Mouse (Mus musculus) T-helper 1 cell (primary cell): Measurements from ENCODE around the gene Lama4.

ENCODE experiments used
- in situ Hi-C: fragments of 300-600 bp; cut with MboI, MseI; formaldehyde crosslinking; loops from one replicate; pipeline ENCODE4 v1.15.1; 2025; ENCODE audit warnings: high pct_unique_total_duplicates

The Lama4 gene

DNA sequence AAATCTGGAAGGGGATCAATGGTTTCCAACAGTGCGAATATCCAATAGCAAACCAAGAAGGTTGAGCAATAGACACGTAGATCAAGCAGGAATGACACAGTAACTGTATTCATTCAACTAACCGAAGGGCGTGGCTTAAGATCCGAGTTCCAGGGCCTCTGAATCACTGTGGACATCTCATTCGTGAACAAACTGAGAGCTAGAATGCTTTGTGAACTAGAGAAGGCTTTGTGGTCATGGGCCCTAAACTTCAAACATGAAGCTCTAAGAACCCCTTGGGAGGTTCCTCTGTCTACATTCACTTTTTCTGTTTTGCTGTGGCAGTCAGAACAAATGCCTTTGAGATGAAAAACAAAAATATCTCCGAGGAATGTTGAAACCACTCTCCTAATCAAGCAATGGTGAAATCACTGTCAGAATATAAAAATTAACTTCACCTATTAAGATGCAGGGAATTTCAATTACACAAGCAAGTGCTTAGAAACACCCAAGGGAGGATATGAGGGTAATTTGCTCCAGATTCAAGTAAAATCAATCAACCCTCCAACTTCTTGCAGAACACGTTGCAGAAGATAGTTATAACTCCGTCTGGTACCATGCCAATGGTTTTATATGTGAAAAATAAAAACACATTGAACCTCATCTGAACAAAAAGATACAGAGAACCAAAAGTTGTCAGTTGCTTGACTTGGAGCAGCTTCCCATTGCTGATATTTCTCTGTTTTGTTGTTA, 29.6 kb downstream of the Lama4 start:
- in situ Hi-C loops: no loop called here

DNA sequence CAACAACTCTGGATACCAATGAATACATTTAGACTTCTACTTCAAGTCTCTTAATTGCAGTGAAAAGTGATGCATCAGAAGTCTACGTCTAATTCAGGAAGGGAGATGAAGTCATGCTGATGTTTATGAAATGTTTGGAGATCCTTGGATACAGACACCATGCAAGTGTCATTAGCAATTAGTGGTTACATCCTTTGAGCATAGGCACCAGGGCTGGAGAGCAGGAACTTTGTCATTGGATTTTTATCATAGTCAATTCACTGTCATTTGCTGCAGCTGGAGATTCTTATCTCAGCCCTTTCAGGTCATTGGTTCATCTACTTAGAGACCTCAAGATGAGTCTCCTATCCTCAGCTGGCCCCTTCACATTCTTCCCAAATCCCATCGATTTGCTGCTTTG, 30.6 kb downstream of the Lama4 start:
- in situ Hi-C loops: no loop called here

DNA sequence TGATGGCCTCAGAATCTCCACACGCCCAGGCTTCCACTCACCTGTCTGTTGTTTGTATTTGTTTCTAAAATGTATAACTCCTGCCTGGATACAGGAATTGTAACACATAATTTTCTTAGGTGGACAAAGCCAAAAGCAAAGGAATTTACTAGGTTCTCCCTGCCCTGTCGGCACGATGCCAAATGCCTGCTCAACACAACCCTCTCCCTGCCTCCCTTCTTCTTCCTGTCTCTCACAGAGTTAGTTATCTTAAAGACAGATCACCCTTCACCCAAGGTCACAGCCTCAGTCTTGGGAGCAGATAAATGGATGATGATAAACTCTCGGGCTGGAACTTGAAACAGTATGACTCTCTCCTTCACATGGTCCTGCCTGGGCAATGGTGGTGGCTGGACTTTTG, 35.6 kb downstream of the Lama4 start:
- in situ Hi-C loops: no loop called here

DNA sequence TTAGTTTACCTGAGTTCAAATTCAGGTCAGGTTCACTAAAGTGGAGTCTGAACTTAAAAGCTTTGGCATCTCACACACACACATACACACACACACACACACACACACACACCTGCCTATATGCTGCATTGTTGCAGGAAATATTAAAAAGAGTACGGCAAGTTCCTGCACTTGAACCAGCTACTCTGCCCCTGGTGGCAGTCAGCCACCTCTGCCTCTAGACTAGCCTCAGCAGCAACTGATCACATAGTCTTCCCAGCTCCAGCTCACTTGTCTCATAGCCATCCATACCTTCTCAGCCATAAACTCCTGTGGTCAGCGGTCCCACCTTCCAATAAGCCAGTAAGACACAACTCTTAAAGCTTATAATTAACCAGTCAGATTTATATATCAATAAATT, 37.2 kb downstream of the Lama4 start:
- in situ Hi-C loops: no loop called here

DNA sequence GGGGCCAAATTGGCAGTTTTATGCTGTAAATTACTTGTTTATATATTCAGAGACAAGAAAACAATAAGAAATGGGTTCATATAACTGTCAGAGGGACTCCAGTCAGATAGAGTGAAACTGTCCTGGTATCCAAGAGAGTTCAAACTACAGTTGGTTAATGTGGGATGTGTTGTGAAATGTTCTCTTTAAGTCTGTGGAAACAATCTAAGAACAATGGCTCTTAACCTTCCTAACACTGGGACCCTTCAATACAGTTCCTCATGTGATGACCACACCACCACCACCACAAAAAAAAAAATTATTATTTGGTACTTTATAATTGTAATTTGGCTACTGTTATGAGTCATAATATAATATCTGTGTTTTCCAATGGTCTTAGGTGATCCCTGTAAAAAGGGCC, 38.2 kb downstream of the Lama4 start:
- in situ Hi-C loops: no loop called here

DNA sequence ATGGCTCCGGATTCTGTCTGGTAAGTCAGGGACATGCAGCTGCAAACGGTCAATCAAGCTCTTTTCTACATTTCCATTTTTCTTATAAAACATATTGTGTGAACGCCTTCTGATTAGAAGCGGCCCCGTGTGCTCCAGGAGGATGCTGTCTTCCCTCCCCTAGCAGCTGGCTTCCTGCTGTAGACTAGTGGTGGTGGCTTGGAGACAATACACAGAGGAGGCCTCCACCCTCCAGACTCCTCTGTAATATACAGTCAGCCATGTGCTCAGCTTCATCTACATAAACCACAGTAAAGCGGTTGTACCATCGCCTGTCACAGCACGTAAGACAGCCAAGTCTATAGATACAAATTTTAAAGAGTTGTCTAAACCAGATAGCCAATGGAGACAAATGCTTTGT, 40.2 kb downstream of the Lama4 start:
- in situ Hi-C loops: no loop called here

DNA sequence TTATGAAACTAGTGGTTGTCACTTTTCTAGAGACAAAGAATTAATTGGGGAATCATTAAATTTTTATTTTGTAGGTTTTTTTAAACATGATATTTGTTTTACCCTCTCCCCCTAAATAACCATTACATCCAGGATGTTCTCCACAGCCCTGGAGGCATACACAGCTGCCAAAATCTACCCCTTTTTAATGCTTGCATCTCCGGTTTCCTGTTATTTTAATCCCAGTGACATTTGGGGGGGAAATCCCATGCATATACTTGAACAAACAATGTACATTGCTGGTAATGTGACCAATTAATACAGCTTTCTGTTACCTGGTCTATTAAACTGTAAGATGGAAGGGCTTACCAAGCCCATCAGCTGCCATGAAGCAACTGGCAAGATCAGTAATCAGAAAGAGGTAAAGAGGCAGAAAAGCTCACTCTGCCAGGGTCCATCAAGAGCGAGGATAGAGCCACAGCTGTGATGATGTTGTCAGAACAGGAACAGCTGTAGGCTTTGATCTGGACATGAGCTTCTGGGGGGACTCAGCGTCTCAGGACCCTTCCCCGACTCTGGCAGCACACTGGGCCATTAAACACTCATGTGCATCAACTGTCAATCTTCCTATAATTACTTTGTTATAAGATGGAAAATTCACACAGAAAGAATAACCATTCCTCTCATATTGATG, 41.3 kb downstream of the Lama4 start:
- in situ Hi-C loops: no loop called here

DNA sequence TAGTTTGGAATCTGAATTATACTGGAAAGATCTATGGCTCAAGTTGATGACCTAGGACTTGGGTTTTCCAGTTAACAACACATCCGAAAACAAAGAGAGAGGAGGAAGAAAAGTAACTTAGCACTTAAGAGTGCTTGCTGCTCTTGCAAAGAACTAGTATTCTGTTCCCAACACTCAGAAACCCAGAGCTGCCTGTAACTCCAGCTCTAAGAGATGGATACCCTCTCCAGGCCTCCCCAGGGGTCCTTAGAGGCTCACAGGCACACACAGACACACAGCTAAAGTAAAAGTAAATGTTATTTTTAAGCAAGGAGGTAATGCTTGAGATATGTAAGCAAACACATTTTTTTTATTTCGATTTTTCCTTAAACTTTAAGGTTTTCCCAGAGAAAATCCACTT, 49.5 kb downstream of the Lama4 start:
- in situ Hi-C loops: no loop called here

DNA sequence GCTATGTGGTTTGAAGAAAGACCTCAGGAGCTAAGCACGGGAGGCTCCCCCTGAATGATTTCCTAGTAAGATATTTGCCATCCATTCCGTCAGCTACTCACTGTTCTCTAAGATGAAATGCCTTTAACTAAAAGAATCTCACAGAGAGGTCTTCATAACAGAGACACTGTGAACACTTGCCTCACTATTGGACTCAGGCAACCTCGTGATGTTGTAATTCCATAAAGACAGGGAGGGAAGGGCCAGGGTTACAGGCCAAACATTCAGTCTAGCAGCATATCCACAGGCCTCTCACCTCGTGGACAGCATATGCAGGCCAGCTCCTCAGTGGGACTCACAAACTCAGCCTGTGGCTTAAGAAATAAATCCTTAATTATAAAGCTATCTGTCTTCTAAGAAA, 52.7 kb downstream of the Lama4 start:
- in situ Hi-C loops: no loop called here

DNA sequence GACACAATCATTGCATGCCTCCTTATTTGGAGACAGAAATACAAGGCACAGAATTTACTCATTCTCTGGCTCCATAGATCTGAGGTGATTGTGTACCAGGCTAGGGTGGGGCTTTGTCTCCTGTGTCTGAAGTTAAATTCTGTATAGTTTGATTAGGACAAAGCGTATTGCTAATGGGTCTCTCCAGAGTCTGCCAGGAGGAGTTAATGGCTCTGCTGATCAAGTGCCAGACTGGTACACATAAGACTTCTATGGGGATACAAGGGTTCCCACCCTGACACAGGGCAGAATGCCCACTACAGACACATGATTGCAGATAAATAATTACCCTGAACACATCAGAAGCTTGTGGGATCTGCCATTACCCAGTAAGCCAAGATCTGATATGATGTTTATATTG, 53.3 kb downstream of the Lama4 start:
- in situ Hi-C loops: no loop called here

DNA sequence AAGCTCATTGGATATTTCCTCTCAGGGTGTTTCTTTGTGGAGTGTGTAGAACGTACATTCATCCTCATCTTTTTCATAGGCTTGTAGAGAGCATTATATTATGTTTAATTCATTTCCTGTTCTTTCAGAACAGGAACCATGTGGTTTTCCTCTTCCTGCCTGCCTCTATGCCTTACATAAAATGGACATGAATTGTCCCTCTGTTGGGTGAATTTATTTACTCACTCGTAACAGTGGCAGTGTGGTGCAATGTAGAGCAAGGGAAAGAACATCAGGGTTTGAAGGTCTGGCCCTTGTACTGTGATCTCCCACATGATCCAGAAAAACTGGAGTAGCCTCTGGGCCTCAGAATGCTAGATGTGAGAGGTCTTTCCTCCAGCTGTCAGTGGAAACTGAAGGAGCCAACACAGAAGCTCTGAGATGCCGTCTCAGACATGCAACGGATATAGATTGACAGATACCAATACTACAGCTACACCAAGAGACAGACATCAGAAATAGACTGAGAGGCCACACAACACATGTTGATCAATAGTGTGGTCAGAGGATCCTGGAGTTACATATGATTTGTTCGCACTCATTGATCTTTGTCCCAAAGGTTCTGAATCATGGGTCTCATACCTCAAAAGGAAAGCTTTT, 58.4 kb downstream of the Lama4 start:
- in situ Hi-C loops: no loop called here

DNA sequence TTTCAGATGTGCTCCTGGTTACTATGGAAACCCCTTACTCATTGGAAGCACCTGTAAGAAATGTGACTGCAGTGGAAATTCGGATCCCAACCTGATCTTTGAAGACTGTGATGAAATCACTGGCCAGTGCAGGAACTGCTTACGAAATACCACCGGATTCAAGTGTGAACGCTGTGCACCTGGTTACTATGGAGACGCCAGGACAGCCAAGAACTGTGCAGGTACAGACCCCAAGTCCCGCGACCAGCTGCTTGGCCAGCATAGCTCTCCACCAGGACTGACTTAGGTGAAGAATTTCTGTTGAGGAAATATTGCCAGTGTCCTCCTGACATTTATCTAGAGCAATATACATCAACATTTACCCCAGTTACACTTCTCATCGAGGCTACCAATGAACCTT, 61.2 kb downstream of the Lama4 start:
- in situ Hi-C loops: no loop called here

DNA sequence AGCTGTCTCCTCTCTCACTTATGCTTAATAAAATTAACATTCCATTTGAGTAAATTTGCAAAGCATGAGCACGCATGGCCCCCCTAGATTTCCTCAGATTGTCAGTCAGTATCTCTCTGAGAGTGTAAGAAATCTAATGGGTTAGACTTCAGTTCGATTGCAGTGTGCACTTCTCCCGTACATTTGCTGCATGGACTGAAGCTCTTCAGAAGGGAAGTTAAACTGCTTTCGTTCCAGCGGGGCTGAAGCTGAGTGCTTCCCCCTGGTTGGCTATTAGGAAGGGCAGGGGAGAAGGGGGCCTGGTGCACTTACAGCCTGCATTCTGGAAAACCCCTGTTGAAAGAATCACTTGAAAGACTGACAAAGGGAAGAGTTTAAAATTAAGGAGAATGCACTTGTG, 61.7 kb downstream of the Lama4 start:
- in situ Hi-C loops: no loop called here

DNA sequence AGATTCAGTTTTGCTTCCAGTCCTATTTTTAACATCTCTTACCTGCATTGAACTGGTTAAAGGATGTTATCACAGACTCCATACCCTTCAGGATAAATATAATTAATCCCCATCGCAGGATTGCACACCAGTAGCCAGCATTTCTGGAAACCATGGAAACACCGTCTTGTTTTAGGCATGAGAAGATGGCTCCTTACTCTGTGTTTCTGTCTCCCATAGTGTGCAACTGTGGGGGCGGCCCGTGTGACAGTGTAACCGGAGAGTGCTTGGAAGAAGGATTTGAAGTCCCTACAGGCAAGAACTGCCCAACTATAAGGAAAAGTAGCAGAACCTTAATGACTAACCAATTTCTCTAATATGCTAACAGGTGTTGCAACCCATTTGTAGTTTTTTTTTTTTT, 63.1 kb downstream of the Lama4 start:
- in situ Hi-C loops: no loop called here

DNA sequence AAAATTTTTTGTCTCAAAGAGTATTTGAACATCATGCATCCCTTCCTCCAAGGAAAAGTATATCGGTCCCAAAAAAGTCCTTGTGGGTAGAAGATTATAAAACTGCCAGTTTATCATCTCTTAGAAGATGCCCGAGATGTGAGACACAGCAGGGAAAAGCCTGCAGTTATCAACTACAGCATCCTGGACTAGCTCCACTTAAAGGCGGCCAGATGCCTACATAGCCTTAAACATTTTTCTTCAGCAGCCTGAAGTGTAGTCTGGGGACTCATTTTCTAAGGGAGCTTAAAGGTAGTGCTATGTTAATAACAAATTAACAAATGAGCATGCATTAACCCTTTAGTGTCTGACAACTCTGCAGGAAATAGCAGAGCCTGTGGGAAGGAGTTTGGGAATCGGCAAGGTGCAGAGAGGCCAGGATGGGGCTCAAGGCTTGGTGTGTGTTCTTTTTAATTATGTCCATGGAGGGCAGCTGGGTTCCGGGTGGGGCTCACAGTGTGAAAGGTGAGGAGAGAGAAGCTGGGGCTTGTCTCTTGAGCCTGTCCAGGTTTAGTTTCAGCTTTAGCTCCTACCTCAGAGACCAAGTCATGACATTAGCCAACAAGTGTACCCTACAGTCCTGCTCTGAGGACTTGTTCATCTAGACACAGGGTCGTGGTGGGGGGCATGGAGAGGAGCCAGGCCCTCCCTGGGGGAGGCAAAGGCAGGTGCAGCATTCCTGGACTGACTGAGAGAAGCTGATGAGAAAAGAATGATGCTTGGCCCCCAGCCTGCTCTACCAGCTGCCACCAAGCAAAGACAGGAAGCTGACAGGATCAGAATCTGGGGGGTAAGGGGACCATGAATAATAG, 64.2 kb downstream of the Lama4 start:
- in situ Hi-C loops: no loop called here

DNA sequence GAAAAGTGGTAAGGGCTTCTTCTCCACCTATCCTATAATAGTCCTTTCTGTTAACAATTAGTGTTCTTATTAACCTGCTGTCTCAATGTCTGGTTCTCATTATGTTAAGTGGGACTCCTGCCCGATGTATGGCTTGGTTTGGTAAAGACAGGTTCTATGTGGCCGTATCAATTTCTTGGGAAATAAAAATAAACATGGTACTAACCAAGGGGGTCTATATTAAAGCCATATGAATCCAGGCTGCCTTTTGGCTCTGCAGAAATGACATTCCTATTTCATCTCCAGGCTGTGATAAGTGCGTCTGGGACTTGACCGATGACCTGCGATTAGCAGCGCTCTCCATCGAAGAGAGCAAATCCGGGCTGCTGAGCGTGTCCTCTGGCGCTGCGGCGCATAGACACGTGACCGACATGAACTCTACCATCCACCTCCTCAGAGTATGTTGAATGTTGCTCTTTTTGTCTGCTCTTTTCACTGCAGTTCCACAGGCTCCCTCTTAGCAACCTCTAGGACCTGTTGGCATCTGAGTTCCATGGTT, 64.9 kb downstream of the Lama4 start:
- in situ Hi-C loops: no loop called here

DNA sequence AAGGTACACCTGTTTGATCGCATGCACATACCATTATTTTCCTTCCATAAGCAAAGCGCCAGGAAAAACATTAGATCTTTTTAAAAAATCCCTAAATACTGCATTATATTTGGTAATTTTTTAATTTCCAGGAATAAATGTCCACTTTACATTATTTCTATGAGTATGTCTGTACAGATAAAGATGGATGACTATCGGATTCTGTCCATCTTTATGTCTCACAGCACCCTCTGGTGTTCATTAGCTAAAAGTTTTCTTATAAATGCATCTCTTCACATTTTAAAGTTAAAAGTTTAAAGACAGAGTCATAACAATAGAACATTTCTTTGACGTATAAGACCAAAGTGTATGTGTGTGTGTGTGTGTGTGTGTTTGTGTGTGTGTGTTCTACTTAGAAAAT, 74.2 kb downstream of the Lama4 start:
- in situ Hi-C loops: loop anchor here (5.0 kb wide), 1 partner anchor 167 kb away; no protein-coding TSS in a partner anchor

DNA sequence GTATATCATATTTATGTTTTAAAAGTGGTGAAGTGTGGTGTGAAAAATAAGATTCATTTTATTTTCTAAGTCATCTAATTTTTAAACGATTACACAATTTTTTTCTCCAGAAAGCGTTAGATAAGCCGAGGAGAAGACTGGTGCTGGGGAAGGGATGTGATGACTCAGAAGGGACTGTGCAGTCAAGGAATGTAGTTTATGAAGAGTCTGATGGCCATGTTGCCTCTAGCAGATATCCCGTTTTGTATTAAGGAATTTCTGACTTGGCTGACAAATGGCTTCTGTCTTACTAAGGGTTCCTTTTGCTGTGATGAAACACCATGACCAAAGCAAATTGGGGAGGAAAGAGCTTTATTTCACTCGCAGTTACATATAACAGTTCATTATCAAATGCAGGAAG, 74.7 kb downstream of the Lama4 start:
- in situ Hi-C loops: no loop called here

DNA sequence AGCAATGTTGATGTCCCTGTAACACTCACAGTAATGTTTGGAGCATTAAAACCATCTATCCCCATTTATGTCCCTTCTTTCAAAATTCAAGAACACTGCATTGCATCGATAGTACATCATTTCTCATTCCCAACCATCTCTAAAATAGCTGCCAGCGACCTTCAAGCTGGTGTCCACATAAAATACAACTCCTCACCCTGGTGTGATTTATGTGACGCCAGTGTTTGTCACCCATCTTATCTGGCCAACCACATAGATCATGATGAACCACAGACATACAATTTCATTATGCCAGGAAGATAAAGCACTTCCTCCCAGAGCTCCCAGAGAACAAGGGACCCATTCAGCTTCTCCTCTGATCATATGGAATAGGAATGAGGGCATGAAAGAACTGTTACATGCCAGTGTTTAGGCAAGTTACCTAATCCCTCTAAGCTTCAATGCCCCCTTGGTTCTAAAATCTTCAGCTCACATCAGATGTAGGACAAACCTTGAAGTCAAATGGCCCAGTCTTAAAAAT, 79.2 kb downstream of the Lama4 start:
- in situ Hi-C loops: no loop called here

DNA sequence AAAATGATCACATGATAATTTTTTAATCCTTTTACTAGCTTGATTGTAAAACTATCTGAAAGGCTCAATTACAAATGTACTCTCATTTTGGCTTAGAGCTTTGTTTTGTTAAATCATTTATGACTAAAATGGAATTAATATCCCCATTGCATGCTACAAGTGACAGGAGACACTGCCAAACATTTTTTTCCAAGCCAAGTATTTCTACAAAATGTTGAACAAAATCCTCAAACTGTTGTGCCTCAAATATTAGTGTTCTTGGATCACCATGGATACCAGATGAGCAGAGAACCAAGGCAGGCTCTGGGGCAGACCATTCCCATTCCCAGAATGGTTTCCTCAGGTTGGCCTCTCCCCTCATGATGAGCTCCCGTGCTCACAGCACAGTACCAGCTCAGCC, 79.8 kb downstream of the Lama4 start:
- in situ Hi-C loops: no loop called here

DNA sequence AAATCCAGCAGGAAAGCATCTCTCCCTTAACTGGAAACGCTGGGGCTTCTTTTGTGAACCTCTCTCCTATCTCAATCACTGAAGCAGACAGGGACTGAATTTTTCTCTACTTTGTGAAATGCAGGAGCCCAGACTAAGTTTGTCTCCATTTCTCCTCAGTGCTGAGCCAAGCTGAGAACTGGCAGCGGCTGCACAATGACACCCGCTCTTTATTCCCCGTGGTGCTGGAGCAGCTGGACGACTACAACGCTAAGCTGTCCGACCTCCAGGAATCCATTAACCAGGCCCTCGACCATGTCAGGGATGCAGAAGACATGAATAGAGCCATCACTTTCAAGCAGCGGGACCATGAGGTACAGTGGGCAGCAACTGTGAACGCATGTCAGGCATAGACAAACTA, 82.5 kb downstream of the Lama4 start:
- in situ Hi-C loops: no loop called here
